Mouse (Mus musculus): ENCODE results near the gene Pak2.
"Not testable (repeated sequence)": the region's sequence is repeated elsewhere in the genome, so short reads cannot be mapped to it uniquely, and the experiment has no call there.

Pak2 gene

GRCm38 (mm10) chr16:32091466-32091865, 12.3 kb upstream of the Pak2 start:
- DNase-seq (ENCODE audit: extremely low spot score): no peak

- no peak for DNase-seq (ENCODE audit: extremely low spot score)
Observed at GRCm38 (mm10) chr16:32087629-32088443, 8.7 kb upstream of the Pak2 start.

- no peak for DNase-seq (ENCODE audit: extremely low spot score)
Observed at GRCm38 (mm10) chr16:32078408-32078990, 643 bp downstream of the Pak2 start.

DNA sequence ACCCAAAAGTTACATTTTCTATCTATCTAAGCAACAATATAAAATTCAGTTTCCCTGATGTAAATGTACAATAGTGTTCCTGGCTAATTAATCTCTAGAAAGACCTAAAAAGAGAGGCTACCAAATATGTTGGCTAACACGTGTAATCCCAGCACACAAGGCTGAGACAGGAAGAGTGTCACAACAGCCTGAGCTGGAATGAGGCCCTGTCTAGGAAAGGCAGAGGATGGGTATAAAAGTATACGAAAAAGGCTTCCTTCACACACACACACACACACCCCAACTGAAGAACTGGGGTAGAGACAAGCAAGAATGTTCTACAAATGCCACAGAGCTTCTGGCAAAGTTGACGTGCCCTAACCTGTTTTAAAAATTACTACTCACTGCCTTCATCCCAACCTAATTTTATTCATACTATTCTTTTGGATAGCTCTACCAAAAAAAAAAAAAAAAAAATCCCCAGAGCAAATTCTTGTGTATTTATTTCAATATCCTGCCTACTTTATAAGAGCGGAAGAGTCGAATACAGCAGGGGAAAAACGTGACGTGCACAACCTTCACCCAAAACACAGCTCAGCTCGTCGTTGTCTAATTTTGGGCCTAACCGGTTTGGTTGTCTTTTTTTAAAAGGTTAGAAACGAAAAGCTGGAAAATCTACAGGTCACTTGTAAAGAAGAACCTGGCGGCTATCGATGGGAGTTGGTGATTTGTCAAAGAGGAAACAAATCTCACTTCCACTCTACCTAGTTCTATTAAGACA, 1.3 kb downstream of the Pak2 start:
- no peak for DNase-seq (ENCODE audit: extremely low spot score)

GRCm38 (mm10) chr16:32076406-32076805, 2.7 kb downstream of the Pak2 start:
- DNase-seq (ENCODE audit: extremely low spot score): no peak

DNA sequence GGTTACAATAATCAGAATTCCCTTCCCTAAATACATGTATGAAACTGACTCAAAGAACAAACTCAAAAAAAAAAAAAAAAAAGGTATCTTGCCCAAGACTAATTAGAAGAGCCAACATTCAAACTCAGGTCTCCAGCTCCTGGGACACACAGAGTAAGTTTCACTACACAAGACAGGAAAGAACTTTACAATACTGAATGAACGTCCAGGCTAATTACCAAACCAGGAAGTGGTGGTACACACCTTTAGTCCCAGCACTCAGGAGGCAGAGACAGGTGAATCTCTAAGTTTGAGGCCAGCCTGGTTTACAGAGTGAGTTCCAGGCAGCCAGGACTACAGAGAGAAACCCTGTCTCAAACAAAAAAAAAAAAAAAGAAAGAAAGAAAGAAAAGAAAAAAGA, 3.4 kb downstream of the Pak2 start:
- DNase-seq (ENCODE audit: extremely low spot score): no peak

DNA sequence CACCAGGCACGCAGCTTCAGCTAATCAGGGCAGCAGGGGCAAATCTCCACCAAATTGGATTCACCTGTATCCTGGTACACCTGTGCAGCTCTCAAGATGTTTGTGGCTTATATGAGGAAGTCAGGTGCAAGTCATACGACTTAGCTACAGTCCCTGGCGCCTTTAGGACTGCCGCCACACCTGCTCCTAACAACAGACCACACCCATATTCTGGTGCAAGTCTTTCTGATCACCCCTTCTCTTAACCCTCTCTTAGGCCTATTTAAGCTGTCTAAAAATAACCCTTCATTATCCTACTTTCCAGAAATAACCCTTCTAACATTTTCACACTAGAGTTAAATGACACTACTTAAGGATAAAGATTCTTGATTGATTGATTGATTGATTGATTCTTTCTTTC, 9.1 kb downstream of the Pak2 start:
- not testable (repeated sequence) for DNase-seq (ENCODE audit: extremely low spot score)

DNA sequence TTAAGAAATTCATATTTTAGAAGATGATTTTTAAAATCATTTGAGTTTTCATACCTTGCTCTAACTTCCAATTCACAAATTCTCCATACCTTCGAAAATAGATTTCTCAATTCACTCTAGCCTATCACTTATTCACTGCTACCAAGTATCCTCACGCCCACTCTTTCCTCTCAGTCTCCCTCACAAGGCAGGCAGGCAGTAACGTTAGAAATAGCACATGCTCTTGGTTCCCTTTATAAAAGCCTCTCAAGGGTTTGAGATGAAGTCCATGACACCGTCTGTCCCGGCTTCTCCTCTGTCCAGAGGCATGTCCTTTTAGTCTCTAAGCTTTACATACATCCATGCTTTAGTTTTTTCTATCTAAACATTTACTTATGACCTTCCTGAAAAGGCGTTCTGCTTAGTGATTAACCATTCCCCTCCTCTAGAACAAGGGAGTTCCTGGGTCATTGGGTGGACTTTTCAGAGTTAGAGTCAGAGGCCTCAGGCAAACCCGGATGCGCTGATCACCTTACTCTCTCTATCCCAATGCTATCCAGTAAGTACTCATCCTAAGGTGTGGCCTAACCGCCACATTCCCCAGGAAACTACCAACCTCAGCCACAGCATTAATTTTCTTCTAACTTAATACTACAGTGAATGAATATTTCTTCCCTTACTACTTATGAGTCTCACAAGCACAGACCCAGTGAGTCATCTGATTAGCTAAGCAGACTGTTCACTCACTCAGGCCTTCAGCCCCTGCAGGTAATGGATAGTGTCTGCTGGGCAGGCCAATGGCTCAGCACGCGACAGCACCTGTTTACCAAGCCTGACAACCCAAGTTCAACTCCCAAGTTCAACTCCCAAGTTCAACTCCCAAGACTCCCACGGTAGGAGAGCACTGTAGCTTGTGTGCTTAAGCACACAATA, 10.5 kb downstream of the Pak2 start:
- DNase-seq (ENCODE audit: extremely low spot score): no peak

DNA sequence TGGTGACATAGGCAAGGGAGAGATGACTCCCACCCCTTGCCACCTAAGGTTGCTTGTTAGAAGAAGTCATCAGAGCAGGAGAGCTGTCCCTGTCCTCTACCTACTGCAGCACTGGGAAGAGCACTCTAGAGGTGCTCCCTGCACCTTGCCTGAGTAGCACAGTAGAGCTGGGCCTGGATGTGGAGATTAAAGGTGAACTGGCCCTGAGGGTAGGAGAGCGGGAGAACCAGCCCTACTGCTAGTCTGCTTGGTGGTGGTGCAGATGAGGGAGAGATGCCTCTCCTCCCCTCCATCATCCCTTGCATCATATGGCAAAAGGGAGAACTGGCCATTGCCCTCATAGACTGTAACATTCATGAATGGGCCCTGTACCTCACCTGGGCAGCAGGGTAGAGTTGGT, 12.2 kb downstream of the Pak2 start:
- DNase-seq (ENCODE audit: extremely low spot score): no peak

DNA sequence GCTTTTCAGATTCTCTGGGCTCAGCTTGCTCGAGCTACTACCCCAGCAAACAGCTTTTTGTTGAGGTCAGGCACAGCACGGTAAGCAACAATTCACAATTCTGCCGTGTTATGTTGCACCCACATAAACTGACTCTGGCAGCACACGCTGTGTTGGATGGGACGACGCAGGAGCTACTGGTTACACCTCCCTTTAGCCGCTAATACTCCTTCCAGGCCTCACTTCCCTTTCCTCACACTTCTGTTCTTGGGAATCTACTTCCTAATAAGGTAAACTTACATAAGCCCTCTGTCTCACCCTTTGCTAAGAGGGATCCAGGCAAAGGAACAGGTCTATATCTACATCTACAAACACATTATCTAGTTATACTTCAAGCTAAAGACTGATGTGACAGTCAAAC, 15.2 kb downstream of the Pak2 start:
- no peak for DNase-seq (ENCODE audit: extremely low spot score)

- DNase-seq (ENCODE audit: extremely low spot score): no peak
Observed at GRCm38 (mm10) chr16:32062226-32062625, 16.9 kb downstream of the Pak2 start.

- DNase-seq (ENCODE audit: extremely low spot score): no peak
Observed at GRCm38 (mm10) chr16:32059840-32060523, 19.2 kb downstream of the Pak2 start.

- DNase-seq (ENCODE audit: extremely low spot score): no peak
Observed at GRCm38 (mm10) chr16:32058817-32059216, 20.3 kb downstream of the Pak2 start.

DNA sequence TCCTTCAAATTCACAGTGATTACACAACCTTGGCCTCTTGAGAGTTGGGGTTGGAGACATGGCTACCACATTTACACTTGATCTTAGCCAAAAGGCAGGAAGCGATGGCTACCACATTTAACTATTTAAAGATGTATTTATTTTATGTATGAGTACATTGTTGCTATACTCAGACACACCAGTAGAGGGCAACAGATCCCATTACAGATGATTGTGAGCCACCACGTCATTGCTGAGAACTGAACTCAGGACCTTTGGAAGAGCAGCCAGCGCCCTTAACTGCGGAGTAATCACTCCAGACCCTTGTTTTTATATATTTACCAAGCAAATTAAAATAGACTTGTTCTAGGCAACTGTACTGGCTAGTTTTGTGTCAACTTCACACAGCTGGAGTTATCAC, 36.8 kb downstream of the Pak2 start:
- no peak for DNase-seq (ENCODE audit: extremely low spot score)

DNA sequence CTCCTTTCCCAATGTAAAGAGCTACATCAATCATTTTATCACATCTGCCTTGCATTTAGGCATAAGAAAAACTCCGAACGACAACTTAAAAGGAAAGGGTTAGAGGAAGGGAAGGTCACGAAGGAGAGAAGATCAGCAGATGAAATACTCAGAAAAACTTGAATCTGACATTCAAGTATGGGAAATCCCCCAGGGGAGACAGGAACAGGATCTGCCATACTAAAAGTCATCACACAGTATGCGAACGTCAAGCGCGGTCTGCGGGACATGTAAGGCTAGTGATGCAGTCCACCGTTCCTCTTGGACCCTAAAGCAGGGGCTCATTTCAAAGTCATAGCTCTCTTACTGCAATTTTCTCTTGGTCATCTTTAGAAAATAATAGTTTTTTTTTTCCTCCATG, 59.5 kb downstream of the Pak2 start:
- no peak for DNase-seq (ENCODE audit: extremely low spot score)

GRCm38 (mm10) chr16:32010330-32010729, 68.8 kb downstream of the Pak2 start:
- no peak for DNase-seq (ENCODE audit: extremely low spot score)

DNA sequence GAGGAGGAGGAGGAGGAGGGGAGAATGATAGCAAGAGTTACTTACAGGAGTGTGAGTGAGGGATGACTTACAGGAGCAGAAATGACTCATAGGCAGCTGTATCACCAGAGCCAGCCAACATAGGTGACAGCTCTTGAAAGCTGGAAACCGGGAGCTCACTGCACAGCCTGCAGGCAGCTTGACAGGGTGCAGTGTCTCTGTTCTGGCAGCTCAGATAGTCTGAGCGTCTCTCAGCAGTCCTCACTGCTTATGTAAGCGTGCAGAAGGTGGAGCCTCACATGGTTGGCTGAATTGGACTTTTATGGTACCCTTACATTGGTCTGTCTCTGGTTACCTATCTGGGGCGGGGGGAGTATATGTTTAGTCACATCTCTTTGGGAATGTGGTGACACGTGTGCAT, 69.2 kb downstream of the Pak2 start:
- no peak for DNase-seq (ENCODE audit: extremely low spot score)

- no peak for DNase-seq (ENCODE audit: extremely low spot score)
Observed at GRCm38 (mm10) chr16:32008529-32009293, 70.4 kb downstream of the Pak2 start.

DNA sequence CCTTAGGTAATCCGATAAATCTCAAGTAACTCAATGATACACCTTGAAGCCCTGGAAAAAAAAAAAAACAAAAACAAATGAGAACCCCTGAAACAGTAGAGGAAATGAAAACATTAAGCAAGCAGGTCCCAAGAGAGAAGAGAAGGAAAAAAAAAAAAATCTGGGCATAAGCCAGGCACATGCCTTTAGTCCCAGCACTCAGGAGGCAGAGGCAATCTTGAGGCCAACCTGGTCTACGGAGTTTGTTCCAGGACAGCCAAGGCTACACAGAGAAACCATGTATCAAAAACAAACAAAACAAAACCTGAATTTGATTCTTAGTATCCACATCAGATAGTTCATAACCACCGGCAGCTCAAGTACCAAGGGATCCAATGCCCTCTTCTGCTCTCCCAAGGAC, 74.4 kb downstream of the Pak2 start:
- DNase-seq (ENCODE audit: extremely low spot score): no peak
